Mouse (Mus musculus): ENCODE measurements around the gene Trem1.

GRCm38 (mm10) chr17:48249501-48249900 is 16.9 kb downstream of the Trem1 start:
- no peak for TF ChIP-seq CTCF (IDR thresholded peaks at IDR 0.05; ENCODE audit: extremely low read depth, insufficient read depth, insufficient read length, insufficient replicate concordance)
- no peak for TF ChIP-seq POLR2A (IDR thresholded peaks at IDR 0.05; ENCODE audit: low read depth, low read length)
